Mouse (Mus musculus): Measurements from ENCODE around the gene Abi3.

DNA sequence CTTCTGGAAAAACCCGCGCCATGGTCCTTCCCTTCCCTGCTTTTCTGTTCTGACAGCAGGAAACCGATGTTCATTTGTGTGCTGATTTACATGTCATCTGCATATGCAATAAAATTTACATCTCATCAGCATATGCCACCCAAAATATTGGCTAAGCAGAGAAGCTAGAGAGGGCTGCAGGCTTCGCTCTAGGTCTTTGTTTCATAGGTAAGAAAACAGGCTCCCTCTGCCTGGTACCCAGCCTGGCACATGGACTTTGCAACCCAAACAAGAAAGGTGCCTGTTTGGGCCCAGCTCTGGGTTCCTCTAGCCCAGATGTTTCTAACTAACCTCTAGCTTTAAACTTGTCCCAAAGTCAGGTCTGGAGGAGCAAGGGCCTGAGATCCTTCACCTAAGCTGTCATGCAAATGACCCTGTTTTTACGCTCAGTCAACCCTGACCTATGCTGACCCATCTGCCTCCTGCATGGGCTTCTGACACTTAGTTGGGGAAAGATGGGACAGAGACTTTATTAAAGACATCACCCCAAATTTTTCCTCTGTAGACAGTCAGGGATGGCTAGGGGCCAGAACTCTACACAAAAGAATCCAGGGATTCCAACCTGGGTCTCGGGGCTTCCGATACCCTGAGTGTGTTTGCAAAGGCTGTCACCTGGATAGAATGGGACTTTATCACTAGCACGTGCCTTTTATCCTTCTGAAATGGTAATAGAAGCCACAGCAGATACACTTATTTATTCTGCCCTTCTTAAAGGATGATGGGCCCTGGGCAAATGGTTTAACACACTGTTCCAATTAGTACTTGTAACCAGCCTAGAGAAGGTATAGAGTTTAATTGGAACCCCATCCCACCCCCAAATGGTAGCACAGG is 3.0 kb downstream of the Abi3 start:
- TF ChIP-seq CTCF (IDR thresholded peaks at IDR 0.05; ENCODE audit: low read depth, low read length) = no peak
- TF ChIP-seq TAL1 (conservative IDR thresholded peaks at IDR 0.05; ENCODE audit: low read depth, low read length) = no peak
- no peak for TF ChIP-seq GATA1 (IDR thresholded peaks at IDR 0.05; ENCODE audit: borderline replicate concordance, low read length)
- TF ChIP-seq POLR2AphosphoS5 (IDR thresholded peaks at IDR 0.05; ENCODE audit: insufficient replicate concordance, low read depth, low read length) = no peak
- TF ChIP-seq GATA2 (IDR thresholded peaks at IDR 0.05; ENCODE audit: borderline replicate concordance, low read depth, low read length) = no peak

Data from G1E (cell line).